Mouse (Mus musculus) kidney, adult 2 months (tissue): ENCODE measurements around the gene Calcrl.

Source experiments
- CTCF ChIP-seq: fragments of 200-500 bp; conservative IDR thresholded peaks from 2 replicates; pipeline ENCODE4 v1.5.1; 2011; ENCODE audit warnings: low read depth, mild to moderate bottlenecking, control low read depth, low read length, moderate library complexity, mixed read lengths; ENCODE audit not compliant: insufficient read depth, insufficient read length
- POLR2A ChIP-seq: fragments of 200-500 bp; IDR thresholded peaks from one replicate; pipeline ENCODE4 v1.6.1; 2011; ENCODE audit warnings: low read depth, low read length, control low read depth

DNA sequence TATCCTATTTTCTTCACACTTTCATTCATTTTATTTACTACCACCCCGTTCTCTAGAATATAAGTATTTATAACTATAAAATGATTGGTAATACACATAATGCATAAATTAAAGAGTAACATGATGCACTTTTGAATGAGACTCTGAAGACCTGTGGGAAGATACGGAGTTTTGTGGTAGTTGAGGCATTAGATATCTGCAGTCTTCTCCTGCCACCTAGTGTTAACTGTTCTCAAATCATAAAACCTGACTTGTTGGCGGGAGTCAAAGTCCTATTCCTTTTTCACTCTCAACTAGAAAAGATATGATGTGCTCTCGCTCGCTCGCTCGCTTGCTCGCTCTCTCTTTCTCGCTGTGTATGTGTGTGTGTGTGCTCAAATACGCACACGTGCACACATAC lies 4.5 kb upstream of the Calcrl start:
- TF ChIP-seq POLR2A (no peak), CTCF (peak; percentile 33; the same call in 1 of the 2 replicates)
